Mouse (Mus musculus): ENCODE results near the gene Ndufaf8. TPM values are rescaled to one million over a fixed set of nuclear protein-coding genes. Genes with fewer than 3 reads are reported as not detected.

Gene Ndufaf8
- polyA plus RNA-seq, 1 experiment from 2014 or later = 79.2 TPM

Small RNA genes lying within 50 kb of the gene (microRNA-seq; reads per million reads assigned to microRNA genes)
- not detected for gene Gm25948

Other genes starting within 250 kb of the Ndufaf8 start
- gene Chmp6, start 185.5 kb upstream of the Ndufaf8 start, polyA plus RNA-seq (2016; fragmentation: Nextera tagmentation; extraction: Ambion mirVana) = 67.8 and 70.4 TPM in 2 replicates
- 15.6 and 16.4 TPM in 2 replicates for gene Baiap2, start 156.2 kb upstream of the Ndufaf8 start, polyA plus RNA-seq (2016; fragmentation: Nextera tagmentation; extraction: Ambion mirVana)
- gene Aatk, start 51.8 kb upstream of the Ndufaf8 start, polyA plus RNA-seq (2016; fragmentation: Nextera tagmentation; extraction: Ambion mirVana) = 0.63 and 0.92 TPM in 2 replicates
- 18.7 and 19.2 TPM in 2 replicates for gene Cep131, start 12.1 kb upstream of the Ndufaf8 start, polyA plus RNA-seq (2016; fragmentation: Nextera tagmentation; extraction: Ambion mirVana)
- 15.5 and 16.8 TPM in 2 replicates for gene Tepsin, start 197 bp upstream of the Ndufaf8 start, polyA plus RNA-seq (2016; fragmentation: Nextera tagmentation; extraction: Ambion mirVana)
- 114 and 117 TPM in 2 replicates for gene Slc38a10, start 52.4 kb downstream of the Ndufaf8 start, polyA plus RNA-seq (2016; fragmentation: Nextera tagmentation; extraction: Ambion mirVana)
- gene Bahcc1, start 134.0 kb downstream of the Ndufaf8 start, polyA plus RNA-seq (2016; fragmentation: Nextera tagmentation; extraction: Ambion mirVana) = 6.5 and 7.6 TPM in 2 replicates
- 1,404 and 1,426 TPM in 2 replicates for gene Actg1, start 249.6 kb downstream of the Ndufaf8 start, polyA plus RNA-seq (2016; fragmentation: Nextera tagmentation; extraction: Ambion mirVana)

Data from heart, embryonic 12.5 days (tissue).